Mouse (Mus musculus): ENCODE measurements around the gene Nbea. TPM values are rescaled to one million over a fixed set of nuclear protein-coding genes. Genes with fewer than 3 reads are reported as not detected.

The Nbea gene
- 5.2 and 6.0 TPM in 2 replicates for polyA plus RNA-seq (2015; fragmentation: Nextera tagmentation; extraction: Ambion mirVana)

GRCm38 (mm10) chr3:56183159-56184133 lies at the start of gene Nbea:
Gene Nbea, minus strand, starts transcription at chr3:56183701.
- H3K27me3 ChIP-seq: no peaks in the 10 kb centered on the region
- H3K4me3 ChIP-seq: peak within 1 kb of the TSS; percentile 98
- H3K4me2 ChIP-seq: peak within 1 kb of the TSS; percentile 97
- no peaks in the 10 kb centered on the region for H3K9me3 ChIP-seq
- under 1% methylated on average over 79 of the region's 131 CpGs for WGBS
- H3K4me1 ChIP-seq: peaks cover 17% of the 10 kb centered on the region
- H3K9ac ChIP-seq: peak within 1 kb of the TSS; percentile 86
- peak; percentile 88 for ATAC-seq (ENCODE audit: borderline replicate concordance, extremely low read depth, low FRiP score, low TSS enrichment)
- H3K36me3 ChIP-seq: no peaks in the 10 kb centered on the region
- H3K27ac ChIP-seq: peak within 1 kb of the TSS; percentile 86

- no peak for ATAC-seq (ENCODE audit: borderline replicate concordance, extremely low read depth, low FRiP score, low TSS enrichment)
- Histone ChIP-seq H3K4me2 (no peak overlapping the region), H3K36me3 (no peaks in the 10 kb centered on the region), H3K27me3 (no peaks in the 10 kb centered on the region), H3K9me3 (no peaks in the 10 kb centered on the region), H3K4me1 (no peaks in the 10 kb centered on the region), H3K4me3 (no peak overlapping the region), H3K27ac (no peak overlapping the region), H3K9ac (no peak overlapping the region)
- 36% methylated on average over 1 of the region's 1 CpGs for WGBS
These were observed 45.8 kb upstream of the Nbea start for GRCm38 (mm10) chr3:56229283-56229682.

- Histone ChIP-seq H3K4me3 (no peak overlapping the region), H3K4me2 (no peak overlapping the region), H3K36me3 (no peaks in the 10 kb centered on the region), H3K4me1 (no peaks in the 10 kb centered on the region), H3K9ac (no peak overlapping the region), H3K9me3 (no peaks in the 10 kb centered on the region), H3K27ac (no peak overlapping the region), H3K27me3 (no peaks in the 10 kb centered on the region)
- WGBS: 49% methylated on average over 2 of the region's 2 CpGs
- ATAC-seq (ENCODE audit: borderline replicate concordance, extremely low read depth, low FRiP score, low TSS enrichment): no peak
These were observed 32.5 kb upstream of the Nbea start for GRCm38 (mm10) chr3:56215989-56216388.

GRCm38 (mm10) chr3:56203968-56204367 lies 20.5 kb upstream of the Nbea start:
- no peaks in the 10 kb centered on the region for H3K4me1 ChIP-seq
- WGBS: 68% methylated on average over 6 of the region's 6 CpGs
- H3K27me3 ChIP-seq: no peaks in the 10 kb centered on the region
- no peaks in the 10 kb centered on the region for H3K36me3 ChIP-seq
- H3K4me2 ChIP-seq: no peak overlapping the region
- H3K4me3 ChIP-seq: no peak overlapping the region
- H3K9ac ChIP-seq: no peak overlapping the region
- H3K9me3 ChIP-seq: no peaks in the 10 kb centered on the region
- no peak for ATAC-seq (ENCODE audit: borderline replicate concordance, extremely low read depth, low FRiP score, low TSS enrichment)
- H3K27ac ChIP-seq: no peak overlapping the region

GRCm38 (mm10) chr3:56188238-56188637 lies 4.7 kb upstream of the Nbea start:
- H3K4me1 ChIP-seq: peaks cover 5% of the 10 kb centered on the region; the same call in 1 of the 2 replicates
- no peaks in the 10 kb centered on the region for H3K27me3 ChIP-seq
- no peaks in the 10 kb centered on the region for H3K36me3 ChIP-seq
- WGBS: 76% methylated on average over 1 of the region's 1 CpGs
- no peak for ATAC-seq (ENCODE audit: borderline replicate concordance, extremely low read depth, low FRiP score, low TSS enrichment)
- H3K9ac ChIP-seq: no peak overlapping the region
- no peak overlapping the region for H3K27ac ChIP-seq
- no peaks in the 10 kb centered on the region for H3K9me3 ChIP-seq
- no peak overlapping the region for H3K4me2 ChIP-seq
- H3K4me3 ChIP-seq: no peak overlapping the region

- no peaks in the 10 kb centered on the region for H3K36me3 ChIP-seq
- H3K4me1 ChIP-seq: peaks cover 6% of the 10 kb centered on the region
- H3K27ac ChIP-seq: no peak overlapping the region
- no peaks in the 10 kb centered on the region for H3K9me3 ChIP-seq
- WGBS: 46% methylated on average over 6 of the region's 6 CpGs
- H3K9ac ChIP-seq: no peak overlapping the region
- no peak for ATAC-seq (ENCODE audit: borderline replicate concordance, extremely low read depth, low FRiP score, low TSS enrichment)
- H3K27me3 ChIP-seq: no peaks in the 10 kb centered on the region
- no peak overlapping the region for H3K4me3 ChIP-seq
- H3K4me2 ChIP-seq: no peak overlapping the region
These were observed 3.8 kb upstream of the Nbea start for GRCm38 (mm10) chr3:56187131-56187779.

- H3K27me3 ChIP-seq: no peaks in the 10 kb centered on the region
- peak overlapping the region; percentile 98 for H3K4me3 ChIP-seq
- H3K36me3 ChIP-seq: no peaks in the 10 kb centered on the region
- peak overlapping the region; percentile 97 for H3K4me2 ChIP-seq
- peak overlapping the region; percentile 86 for H3K9ac ChIP-seq
- H3K4me1 ChIP-seq: peaks cover 17% of the 10 kb centered on the region
- 2% methylated on average over 44 of the region's 61 CpGs for WGBS
- H3K9me3 ChIP-seq: no peaks in the 10 kb centered on the region
- peak; percentile 64 for ATAC-seq (ENCODE audit: borderline replicate concordance, extremely low read depth, low FRiP score, low TSS enrichment)
- H3K27ac ChIP-seq: peak overlapping the region; percentile 86
These were observed 936 bp downstream of the Nbea start for GRCm38 (mm10) chr3:56182371-56183158.

- H3K9me3 ChIP-seq: no peaks in the 10 kb centered on the region
- H3K27me3 ChIP-seq: no peaks in the 10 kb centered on the region
- H3K27ac ChIP-seq: no peak overlapping the region
- H3K4me2 ChIP-seq: peak overlapping the region; percentile 97
- no peak for ATAC-seq (ENCODE audit: borderline replicate concordance, extremely low read depth, low FRiP score, low TSS enrichment)
- 13% methylated on average over 4 of the region's 4 CpGs for WGBS
- H3K36me3 ChIP-seq: no peaks in the 10 kb centered on the region
- peak overlapping the region; percentile 98 for H3K4me3 ChIP-seq
- peaks cover 17% of the 10 kb centered on the region for H3K4me1 ChIP-seq
- peak overlapping the region; percentile 86 for H3K9ac ChIP-seq
These were observed 1.5 kb downstream of the Nbea start for GRCm38 (mm10) chr3:56181991-56182370.

GRCm38 (mm10) chr3:56181025-56181424 lies 2.5 kb downstream of the Nbea start:
- WGBS: 40% methylated on average over 3 of the region's 3 CpGs
- Histone ChIP-seq H3K4me1 (peaks cover 17% of the 10 kb centered on the region), H3K9ac (no peak overlapping the region), H3K9me3 (no peaks in the 10 kb centered on the region), H3K36me3 (no peaks in the 10 kb centered on the region), H3K4me2 (peak overlapping the region; percentile 97; the same call in 1 of the 2 replicates), H3K27ac (no peak overlapping the region), H3K4me3 (no peak overlapping the region), H3K27me3 (no peaks in the 10 kb centered on the region)
- ATAC-seq (ENCODE audit: borderline replicate concordance, extremely low read depth, low FRiP score, low TSS enrichment): no peak

- Histone ChIP-seq H3K4me3 (no peak overlapping the region), H3K4me1 (no peaks in the 10 kb centered on the region), H3K9ac (no peak overlapping the region), H3K9me3 (no peaks in the 10 kb centered on the region), H3K27me3 (no peaks in the 10 kb centered on the region), H3K36me3 (no peaks in the 10 kb centered on the region), H3K4me2 (no peak overlapping the region), H3K27ac (no peak overlapping the region)
- ATAC-seq (ENCODE audit: borderline replicate concordance, extremely low read depth, low FRiP score, low TSS enrichment): no peak
- 85% methylated on average over 2 of the region's 2 CpGs for WGBS
These were observed 25.6 kb downstream of the Nbea start for GRCm38 (mm10) chr3:56157864-56158263.

GRCm38 (mm10) chr3:56126674-56127073 lies 56.8 kb downstream of the Nbea start:
- H3K4me3 ChIP-seq: no peak overlapping the region
- ATAC-seq (ENCODE audit: borderline replicate concordance, extremely low read depth, low FRiP score, low TSS enrichment): no peak
- WGBS: 61% methylated on average over 3 of the region's 3 CpGs

More at GRCm38 (mm10) chr3:56126674-56127073, 56.8 kb downstream of the Nbea start:
- H3K4me1 ChIP-seq: no peaks in the 10 kb centered on the region
- no peaks in the 10 kb centered on the region for H3K27me3 ChIP-seq
- no peaks in the 10 kb centered on the region for H3K36me3 ChIP-seq
- H3K9ac ChIP-seq: no peak overlapping the region
- H3K9me3 ChIP-seq: no peaks in the 10 kb centered on the region
- H3K27ac ChIP-seq: no peak overlapping the region
- no peak overlapping the region for H3K4me2 ChIP-seq
